Mouse (Mus musculus) E14TG2a.4 (cell line): Measurements from ENCODE around the gene Notch2.

Source experiments
- CTCF ChIP-seq: conservative IDR thresholded peaks from 2 replicates; pipeline ENCODE4 v1.5.1; 2014; ENCODE audit warnings: low read length
- NANOG ChIP-seq: IDR thresholded peaks from 2 replicates; pipeline ENCODE4 v1.6.1; 2014; ENCODE audit warnings: borderline replicate concordance, low read length, mixed read lengths

- TF ChIP-seq CTCF (no peak), NANOG (no peak)
Observed at GRCm38 (mm10) chr3:98053817-98054216, 40.5 kb downstream of the Notch2 start.
